Mouse (Mus musculus): Measurements from ENCODE around the gene Sys1.
A peak's percentile ranks its signal among the peaks of the same experiment; 100 is the strongest.

The Sys1 gene

GRCm38 (mm10) chr2:164453887-164454500 is 2.8 kb upstream of the Sys1 start:
- no peak for DNase-seq

- DNase-seq = no peak
Measured at GRCm38 (mm10) chr2:164454846-164455245, 1.9 kb upstream of the Sys1 start.

GRCm38 (mm10) chr2:164455421-164456190 is 1.2 kb upstream of the Sys1 start:
- DNase-seq = no peak

- no peak for DNase-seq
Measured at GRCm38 (mm10) chr2:164456413-164456812, 351 bp upstream of the Sys1 start.

GRCm38 (mm10) chr2:164457942-164458341 is 1.2 kb downstream of the Sys1 start:
- DNase-seq = no peak

GRCm38 (mm10) chr2:164458535-164458934 is 1.8 kb downstream of the Sys1 start:
- no peak for DNase-seq

- peak; percentile 84 to 93 for DNase-seq
Measured at GRCm38 (mm10) chr2:164460745-164461551, 4.2 kb downstream of the Sys1 start, which contains the start of gene Gm20458. Gm20458 (plus strand) TSS chr2:164460967.

GRCm38 (mm10) chr2:164465161-164465560 is 8.4 kb downstream of the Sys1 start:
- no peak for DNase-seq

- DNase-seq = no peak
Measured at GRCm38 (mm10) chr2:164466787-164467186, 10.0 kb downstream of the Sys1 start.

- peak in 1 of 2 experiments; percentile 37 for DNase-seq
Measured at GRCm38 (mm10) chr2:164470254-164470653, 13.5 kb downstream of the Sys1 start.

- DNase-seq = no peak
Measured at GRCm38 (mm10) chr2:164473624-164474023, 16.9 kb downstream of the Sys1 start, which contains the start of gene Trp53tg5. Trp53tg5 (minus strand) TSS chr2:164473724.

GRCm38 (mm10) chr2:164485681-164486257 is 29.0 kb downstream of the Sys1 start, which contains the start of gene Dbndd2:
Dbndd2 (plus strand) TSS chr2:164486106.
- DNase-seq = peak in 1 of 2 experiments; percentile 19

GRCm38 (mm10) chr2:164486258-164487114 is 29.7 kb downstream of the Sys1 start:
- DNase-seq = peak; percentile 22 to 47

- no peak for DNase-seq
Measured at GRCm38 (mm10) chr2:164487115-164487527, 30.4 kb downstream of the Sys1 start.

GRCm38 (mm10) chr2:164487812-164488211 is 31.0 kb downstream of the Sys1 start:
- DNase-seq = no peak

- no peak for DNase-seq
Measured at GRCm38 (mm10) chr2:164494126-164494525, 37.4 kb downstream of the Sys1 start.

- DNase-seq = no peak
Measured at GRCm38 (mm10) chr2:164496331-164496730, 39.6 kb downstream of the Sys1 start.

GRCm38 (mm10) chr2:164496847-164497690 is 40.3 kb downstream of the Sys1 start, which contains the start of gene Pigt:
Pigt (plus strand) TSS chr2:164497520.
- DNase-seq = peak; percentile 75 to 83

- DNase-seq = no peak
Measured at GRCm38 (mm10) chr2:164497691-164498268, 41.0 kb downstream of the Sys1 start.

GRCm38 (mm10) chr2:164499317-164499716 is 42.6 kb downstream of the Sys1 start:
- no peak for DNase-seq

All from spleen, adult 18-20 months (tissue).